Mouse (Mus musculus): Measurements from ENCODE around the gene Zfp385a.

DNA sequence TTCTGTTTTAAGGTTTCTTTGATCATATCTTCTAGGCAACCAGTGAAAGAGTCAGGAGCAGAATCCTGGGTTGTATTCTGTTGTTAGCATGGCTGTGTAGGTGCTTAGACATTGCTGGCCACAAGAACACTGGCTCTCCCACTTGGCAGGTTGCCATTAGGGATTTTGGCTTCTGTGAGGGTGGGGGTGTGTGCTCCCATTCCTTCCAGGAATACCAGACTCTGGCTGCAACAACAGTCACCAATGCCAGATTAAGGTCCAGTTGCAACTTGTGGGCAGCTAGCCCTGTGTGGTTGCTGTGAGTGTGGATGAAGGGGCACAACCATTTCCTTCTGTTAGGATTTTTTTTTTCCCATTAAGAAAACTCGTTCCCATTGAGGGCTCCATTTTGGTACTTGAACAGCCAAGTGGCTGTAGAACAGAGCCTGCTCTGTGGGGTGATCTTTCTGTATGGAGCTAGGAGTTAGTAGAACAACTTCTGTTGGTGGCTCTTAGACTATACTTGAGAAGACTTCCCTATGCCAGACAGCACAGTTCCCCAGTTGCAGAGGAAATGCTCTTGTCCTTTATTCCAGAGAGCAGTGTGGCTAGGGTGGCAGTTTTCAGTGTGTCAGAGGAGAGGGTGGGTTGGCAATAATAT is 54.0 kb downstream of the Zfp385a start:
- TF ChIP-seq SRF (IDR thresholded peaks at IDR 0.05; ENCODE audit: control insufficient read depth, insufficient read length, low read depth) (no peak), E2F4 (IDR thresholded peaks at IDR 0.05; ENCODE audit: insufficient read depth) (no peak), USF1 (IDR thresholded peaks at IDR 0.05; ENCODE audit: low read depth) (no peak), POLR2A (IDR thresholded peaks at IDR 0.05; ENCODE audit: insufficient read length, low read depth) (no peak)

All from myocyte (in vitro differentiated cells).